Mouse (Mus musculus) B cell, adult (primary cell): Measurements from ENCODE around the gene Ntrk3. TPM values are rescaled to one million over a fixed set of nuclear protein-coding genes. Genes with fewer than 3 reads are reported as not detected.

Experiments
- total RNA-seq: library from RNA; stranded (reverse); gene quantifications from 4 replicates; pipeline ENCODE4 v1.2.4, GENCODE M21; 2023; ENCODE audit not compliant: inconsistent age

The Ntrk3 gene
- not detected in 4 replicates for total RNA-seq

GRCm38 (mm10) chr7:78737614-78738210 is at the start of gene Ntrk3:
Ntrk3 (minus strand) TSS chr7:78738012.

DNA sequence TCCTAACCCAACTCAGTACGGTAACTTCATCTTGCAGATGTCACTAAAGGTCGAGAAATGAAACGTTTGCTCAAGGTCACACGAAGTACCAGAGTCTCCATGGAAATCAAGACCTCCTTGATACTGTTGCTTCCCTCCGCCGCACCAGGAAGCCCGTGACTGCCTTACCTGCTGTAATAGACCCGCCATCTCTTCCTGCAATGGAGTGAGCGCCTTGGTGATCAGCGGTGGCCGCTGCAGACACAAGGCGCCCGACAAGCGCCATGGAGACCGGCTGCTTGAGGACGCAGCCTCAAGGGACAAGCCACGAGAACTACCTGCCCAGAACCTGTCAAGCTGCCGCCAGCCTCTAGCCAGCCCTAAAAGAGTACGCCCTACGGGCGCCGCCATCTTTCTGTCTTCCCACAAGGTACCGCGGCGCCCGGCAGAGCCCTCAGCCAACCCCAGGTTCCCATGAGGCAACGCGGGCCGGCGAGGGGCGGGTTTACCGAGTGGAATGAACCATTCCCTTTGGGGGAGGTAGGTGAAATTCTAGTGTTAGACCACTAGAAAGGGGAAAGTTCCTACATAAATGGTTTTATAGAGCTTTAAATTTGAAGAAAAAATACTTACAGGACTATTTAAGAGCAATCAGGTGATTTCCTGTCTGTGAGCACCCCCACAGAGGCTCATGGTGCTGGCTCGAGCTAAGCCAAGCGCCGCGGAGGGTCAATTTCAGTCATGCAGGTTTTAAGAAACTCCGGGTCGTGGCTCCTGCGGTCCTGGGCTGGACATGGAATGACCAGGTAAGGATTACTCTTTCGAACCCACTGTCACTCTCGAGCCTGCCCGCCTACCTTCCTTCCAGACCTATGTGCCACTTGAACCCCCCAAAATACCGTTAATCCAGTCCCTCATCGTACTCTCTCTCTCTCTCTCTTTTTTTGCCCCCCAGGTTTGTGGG is 45.1 kb upstream of the Ntrk3 start, which contains the start of the genes Mrps11 and Mrpl46:
Mrps11 (plus strand) TSS at position 481 of the 943 bp plus-strand sequence.
Mrpl46 (minus strand) TSS at position 893 of the 943 bp plus-strand sequence.

Other genes with a start within 250 kb of the Ntrk3 start
- gene Mrps11, start 45.1 kb upstream of the Ntrk3 start, total RNA-seq: 18.5 to 24.6 TPM (median 19.4 TPM) in 4 replicates
- gene Mrpl46, start 45.5 kb upstream of the Ntrk3 start, total RNA-seq: 20.4 to 25.9 TPM (median 20.9 TPM) in 4 replicates
- gene Det1, start 109.3 kb upstream of the Ntrk3 start, total RNA-seq: 15.1 to 18.4 TPM (median 16.7 TPM) in 4 replicates
- gene Aen, start 157.8 kb upstream of the Ntrk3 start, total RNA-seq: 21.2 to 28.8 TPM (median 25.0 TPM) in 4 replicates
- 14.8 to 25.7 TPM (median 18.9 TPM) in 4 replicates for gene Isg20, start 175.4 kb upstream of the Ntrk3 start, total RNA-seq